Mouse (Mus musculus): ENCODE measurements at regions not wholly inside any gene's neighbourhood (a gene's known extent, or its start where the extent isn't known, plus 50 kb on each side); places are given as distances from the start of the nearest gene placed in this dataset.

- DNase-seq, result no peak
- intact Hi-C loops (cut with DNase I), result no loop called here
- Histone ChIP-seq H3K27ac (no peak overlapping the region), H3K4me3 (no peak overlapping the region)
- TF ChIP-seq CTCF (IDR thresholded peaks at IDR 0.05), result no peak
These were observed 72.2 kb upstream of the Gpr12 start for GRCm38 (mm10) chr5:146657228-146657627.

GRCm38 (mm10) chr5:146655394-146655793 lies 70.4 kb upstream of the Gpr12 start:
- no peak for DNase-seq
- intact Hi-C loops (cut with DNase I), result no loop called here
- TF ChIP-seq CTCF (IDR thresholded peaks at IDR 0.05), result no peak
- Histone ChIP-seq H3K4me3 (no peak overlapping the region), H3K27ac (no peak overlapping the region)

GRCm38 (mm10) chr5:146653686-146654450 lies 68.8 kb upstream of the Gpr12 start:
- intact Hi-C loops (cut with DNase I), result no loop called here
- Histone ChIP-seq H3K27ac (no peak overlapping the region), H3K4me3 (no peak overlapping the region)
- no peak for DNase-seq
- TF ChIP-seq CTCF (IDR thresholded peaks at IDR 0.05), result no peak

GRCm38 (mm10) chr5:146652874-146653273 lies 67.8 kb upstream of the Gpr12 start:
- intact Hi-C loops (cut with DNase I), result no loop called here
- TF ChIP-seq CTCF (IDR thresholded peaks at IDR 0.05), result no peak
- DNase-seq, result no peak
- Histone ChIP-seq H3K27ac (no peak overlapping the region), H3K4me3 (no peak overlapping the region)

- TF ChIP-seq CTCF (IDR thresholded peaks at IDR 0.05), result no peak
- DNase-seq, result no peak
- no peak overlapping the region for H3K4me3 ChIP-seq
These were observed 63.6 kb upstream of the Gpr12 start for GRCm38 (mm10) chr5:146648519-146649060.

GRCm38 (mm10) chr5:146647628-146648380 lies 62.8 kb upstream of the Gpr12 start:
- no peak for DNase-seq

More at GRCm38 (mm10) chr5:146648519-146649060, 63.6 kb upstream of the Gpr12 start:
- intact Hi-C loops (cut with DNase I), result no loop called here
- H3K27ac ChIP-seq, result no peak overlapping the region

GRCm38 (mm10) chr5:146644499-146644898 lies 59.5 kb upstream of the Gpr12 start:
- no peak for TF ChIP-seq CTCF (IDR thresholded peaks at IDR 0.05)
- H3K4me3 ChIP-seq, result no peak overlapping the region
- peak; percentile 23 for DNase-seq
- no peak overlapping the region for H3K27ac ChIP-seq
- intact Hi-C loops (cut with DNase I), result no loop called here

More at GRCm38 (mm10) chr5:146647628-146648380, 62.8 kb upstream of the Gpr12 start:
- intact Hi-C loops (cut with DNase I), result no loop called here
- no peak overlapping the region for H3K27ac ChIP-seq
- H3K4me3 ChIP-seq, result no peak overlapping the region
- no peak for TF ChIP-seq CTCF (IDR thresholded peaks at IDR 0.05)

GRCm38 (mm10) chr5:146641931-146642330 lies 56.9 kb upstream of the Gpr12 start:
- TF ChIP-seq CTCF (IDR thresholded peaks at IDR 0.05), result no peak
- DNase-seq, result no peak
- H3K4me3 ChIP-seq, result no peak overlapping the region
- no peak overlapping the region for H3K27ac ChIP-seq
- intact Hi-C loops (cut with DNase I), result no loop called here

GRCm38 (mm10) chr5:146636859-146637258 lies 51.8 kb upstream of the Gpr12 start:
- no peak for DNase-seq

More at GRCm38 (mm10) chr5:146636859-146637258, 51.8 kb upstream of the Gpr12 start:
- Histone ChIP-seq H3K27ac (no peak overlapping the region), H3K4me3 (no peak overlapping the region)
- intact Hi-C loops (cut with DNase I), result no loop called here
- no peak for TF ChIP-seq CTCF (IDR thresholded peaks at IDR 0.05)

Data from gastrocnemius, adult 2 months (tissue).